Mouse (Mus musculus) heart, postnatal 0 days (tissue): ENCODE measurements around the gene Cdc42ep3.

Source experiments
- CTCF ChIP-seq: IDR thresholded peaks from 2 replicates; pipeline ENCODE4 v1.5.1; 2016; ENCODE audit warnings: antibody characterized with exemption, control low read depth, low read depth
- EP300 ChIP-seq: IDR thresholded peaks from 2 replicates; pipeline ENCODE4 v1.6.1; 2016; ENCODE audit warnings: antibody characterized with exemption, low read depth

GRCm38 (mm10) chr17:79394799-79395198 lies 39.9 kb upstream of the Cdc42ep3 start:
- TF ChIP-seq CTCF (no peak), EP300 (no peak)
